Mouse (Mus musculus): ENCODE measurements around the gene Cdhr3. TPM values are rescaled to one million over a fixed set of nuclear protein-coding genes. Genes with fewer than 3 reads are reported as not detected.

The Cdhr3 gene
- polyA plus RNA-seq, 2 experiments, result 0.32 to 1.5 TPM

- Histone ChIP-seq H3K4me1 (ENCODE audit: control insufficient read depth, insufficient read depth, low read length) (no peaks in the 10 kb centered on the region), H3K27me3 (ENCODE audit: control insufficient read depth, insufficient read depth, low read length) (no peaks in the 10 kb centered on the region), H3K4me2 (replicated peaks; ENCODE audit: low read depth, low read length, severe bottlenecking) (no peak overlapping the region), H3K27ac (replicated peaks; ENCODE audit: low read depth, low read length) (no peak overlapping the region), H3K9me3 (ENCODE audit: control insufficient read depth, low read length) (no peaks in the 10 kb centered on the region), H3K9ac (ENCODE audit: low read depth, low read length, severe bottlenecking) (no peak overlapping the region), H3K4me3 (replicated peaks; ENCODE audit: low read length) (no peak overlapping the region), H3K36me3 (ENCODE audit: control insufficient read depth, insufficient read depth, low read length) (no peaks in the 10 kb centered on the region)
- no peak for ATAC-seq (ENCODE audit: low FRiP score, low read depth)
- no peak for DNase-seq (ENCODE audit: low spot score)
- TF ChIP-seq POLR2A (IDR thresholded peaks at IDR 0.05; ENCODE audit: borderline replicate concordance, extremely low read depth, insufficient read depth, insufficient read length), result no peak
- WGBS, result 63% methylated on average over 7 of the region's 7 CpGs
These were observed 36.0 kb upstream of the Cdhr3 start for GRCm38 (mm10) chr12:33128702-33129101.

- no peak for ATAC-seq (ENCODE audit: low FRiP score, low read depth)
These were observed 35.4 kb upstream of the Cdhr3 start for GRCm38 (mm10) chr12:33128121-33128520.

GRCm38 (mm10) chr12:33126243-33126642 lies 33.6 kb upstream of the Cdhr3 start:
- no peak for TF ChIP-seq POLR2A (IDR thresholded peaks at IDR 0.05; ENCODE audit: borderline replicate concordance, extremely low read depth, insufficient read depth, insufficient read length)
- no peak for ATAC-seq (ENCODE audit: low FRiP score, low read depth)
- H3K36me3 ChIP-seq (ENCODE audit: control insufficient read depth, insufficient read depth, low read length), result no peaks in the 10 kb centered on the region
- no peak overlapping the region for H3K4me2 ChIP-seq (replicated peaks; ENCODE audit: low read depth, low read length, severe bottlenecking)
- no peak overlapping the region for H3K4me3 ChIP-seq (replicated peaks; ENCODE audit: low read length)
- no peak overlapping the region for H3K27ac ChIP-seq (replicated peaks; ENCODE audit: low read depth, low read length)
- H3K4me1 ChIP-seq (ENCODE audit: control insufficient read depth, insufficient read depth, low read length), result no peaks in the 10 kb centered on the region
- no peak overlapping the region for H3K9ac ChIP-seq (ENCODE audit: low read depth, low read length, severe bottlenecking)
- DNase-seq (ENCODE audit: low spot score), result no peak
- H3K9me3 ChIP-seq (ENCODE audit: control insufficient read depth, low read length), result no peaks in the 10 kb centered on the region
- H3K27me3 ChIP-seq (ENCODE audit: control insufficient read depth, insufficient read depth, low read length), result no peaks in the 10 kb centered on the region

More at GRCm38 (mm10) chr12:33128121-33128520, 35.4 kb upstream of the Cdhr3 start:
- H3K4me2 ChIP-seq (replicated peaks; ENCODE audit: low read depth, low read length, severe bottlenecking), result no peak overlapping the region
- no peaks in the 10 kb centered on the region for H3K27me3 ChIP-seq (ENCODE audit: control insufficient read depth, insufficient read depth, low read length)
- H3K36me3 ChIP-seq (ENCODE audit: control insufficient read depth, insufficient read depth, low read length), result no peaks in the 10 kb centered on the region
- WGBS, result 89% methylated on average over 2 of the region's 2 CpGs
- no peak for DNase-seq (ENCODE audit: low spot score)
- no peaks in the 10 kb centered on the region for H3K4me1 ChIP-seq (ENCODE audit: control insufficient read depth, insufficient read depth, low read length)
- no peak overlapping the region for H3K27ac ChIP-seq (replicated peaks; ENCODE audit: low read depth, low read length)
- H3K9me3 ChIP-seq (ENCODE audit: control insufficient read depth, low read length), result no peaks in the 10 kb centered on the region
- no peak overlapping the region for H3K9ac ChIP-seq (ENCODE audit: low read depth, low read length, severe bottlenecking)
- TF ChIP-seq POLR2A (IDR thresholded peaks at IDR 0.05; ENCODE audit: borderline replicate concordance, extremely low read depth, insufficient read depth, insufficient read length), result no peak
- no peak overlapping the region for H3K4me3 ChIP-seq (replicated peaks; ENCODE audit: low read length)

GRCm38 (mm10) chr12:33125594-33126227 lies 33.0 kb upstream of the Cdhr3 start:
- DNase-seq (ENCODE audit: low spot score) (no peak), ATAC-seq (ENCODE audit: low FRiP score, low read depth) (no peak)
- H3K36me3 ChIP-seq (ENCODE audit: control insufficient read depth, insufficient read depth, low read length), result no peaks in the 10 kb centered on the region
- H3K4me3 ChIP-seq (replicated peaks; ENCODE audit: low read length), result no peak overlapping the region
- no peaks in the 10 kb centered on the region for H3K9me3 ChIP-seq (ENCODE audit: control insufficient read depth, low read length)
- no peaks in the 10 kb centered on the region for H3K4me1 ChIP-seq (ENCODE audit: control insufficient read depth, insufficient read depth, low read length)
- no peak overlapping the region for H3K4me2 ChIP-seq (replicated peaks; ENCODE audit: low read depth, low read length, severe bottlenecking)
- TF ChIP-seq POLR2A (IDR thresholded peaks at IDR 0.05; ENCODE audit: borderline replicate concordance, extremely low read depth, insufficient read depth, insufficient read length), result no peak
- H3K27me3 ChIP-seq (ENCODE audit: control insufficient read depth, insufficient read depth, low read length), result no peaks in the 10 kb centered on the region
- no peak overlapping the region for H3K27ac ChIP-seq (replicated peaks; ENCODE audit: low read depth, low read length)
- WGBS, result 79% methylated on average over 9 of the region's 9 CpGs
- no peak overlapping the region for H3K9ac ChIP-seq (ENCODE audit: low read depth, low read length, severe bottlenecking)

GRCm38 (mm10) chr12:33118624-33119301 lies 26.1 kb upstream of the Cdhr3 start:
- no peaks in the 10 kb centered on the region for H3K27me3 ChIP-seq (ENCODE audit: control insufficient read depth, insufficient read depth, low read length)
- ATAC-seq (ENCODE audit: low FRiP score, low read depth) (no peak), DNase-seq (ENCODE audit: low spot score) (no peak)
- WGBS, result 35% methylated on average over 15 of the region's 15 CpGs
- H3K4me3 ChIP-seq (replicated peaks; ENCODE audit: low read length), result no peak overlapping the region
- H3K9ac ChIP-seq (ENCODE audit: low read depth, low read length, severe bottlenecking), result no peak overlapping the region
- no peaks in the 10 kb centered on the region for H3K4me1 ChIP-seq (ENCODE audit: control insufficient read depth, insufficient read depth, low read length)
- no peak overlapping the region for H3K27ac ChIP-seq (replicated peaks; ENCODE audit: low read depth, low read length)
- H3K36me3 ChIP-seq (ENCODE audit: control insufficient read depth, insufficient read depth, low read length), result no peaks in the 10 kb centered on the region
- no peak for TF ChIP-seq POLR2A (IDR thresholded peaks at IDR 0.05; ENCODE audit: borderline replicate concordance, extremely low read depth, insufficient read depth, insufficient read length)
- no peak overlapping the region for H3K4me2 ChIP-seq (replicated peaks; ENCODE audit: low read depth, low read length, severe bottlenecking)
- no peaks in the 10 kb centered on the region for H3K9me3 ChIP-seq (ENCODE audit: control insufficient read depth, low read length)
